Comparison of ENCODE assay signal across 20 mouse cellular contexts in genomic region chr2:138232247-138232646, GRCm38 (mm10). TPM values are rescaled to one million over a fixed set of nuclear protein-coding genes. Genes with fewer than 3 reads are reported as not detected.
DNase-seq lines count a peak whose midpoint lies in the region; ATAC-seq lines count a peak whose summit lies in the region.
"Had no signal": no experiment of that assay in that cellular context is flagged by ENCODE, and none has a peak within 500 bp of the region (broad histone marks: within the 10 kb centered on the region; RNA-seq: fewer than 3 reads in every experiment).

No protein-coding gene starts in this region.

- no peaks in the 10 kb centered on the region for H3K9me3 ChIP-seq in heart, embryonic 11.5 days (replicated peaks; ENCODE audit: control insufficient read depth, low read length)
- H3K9me3 ChIP-seq in heart, embryonic 10.5 days = no peaks in the 10 kb centered on the region
- H3K9me3 ChIP-seq in heart, embryonic 15.5 days (replicated peaks) = no peaks in the 10 kb centered on the region
- no peaks in the 10 kb centered on the region for H3K9me3 ChIP-seq in forebrain, embryonic 10.5 days
- H3K9me3 ChIP-seq: embryonic facial prominence, embryonic 13.5 days; forebrain, embryonic 13.5 days; hindbrain, embryonic 13.5 days had no signal

- no peak overlapping the region for H3K4me3 ChIP-seq in heart, embryonic 11.5 days (ENCODE audit: low read depth, low read length)
- no peak overlapping the region for H3K4me3 ChIP-seq in heart, embryonic 10.5 days
- no peak overlapping the region for H3K4me3 ChIP-seq in heart, embryonic 15.5 days
- H3K4me3 ChIP-seq in forebrain, embryonic 10.5 days = no peak overlapping the region
- H3K4me3 ChIP-seq: embryonic facial prominence, embryonic 13.5 days; forebrain, embryonic 13.5 days; hindbrain, embryonic 13.5 days had no signal

- no peaks in the 10 kb centered on the region for H3K27me3 ChIP-seq in heart, embryonic 11.5 days (ENCODE audit: control insufficient read depth, insufficient read depth, low read length)
- no peaks in the 10 kb centered on the region for H3K27me3 ChIP-seq in heart, embryonic 10.5 days (ENCODE audit: insufficient read depth, poor library complexity, severe bottlenecking)
- no peaks in the 10 kb centered on the region for H3K27me3 ChIP-seq in heart, embryonic 15.5 days
- H3K27me3 ChIP-seq in forebrain, embryonic 10.5 days (ENCODE audit: poor library complexity, severe bottlenecking) = no peaks in the 10 kb centered on the region
- H3K27me3 ChIP-seq: embryonic facial prominence, embryonic 13.5 days; forebrain, embryonic 13.5 days; hindbrain, embryonic 13.5 days had no signal

- no peak for DNase-seq in heart, embryonic 10.5 days (ENCODE audit: low spot score)
- no peak for DNase-seq in heart, adult 8-10 months (ENCODE audit: low spot score)
- peak; percentile 32 for DNase-seq in urinary bladder, postnatal 25 days (ENCODE audit: low spot score)
- DNase-seq in urinary bladder, postnatal 10 days (ENCODE audit: low spot score) = no peak
- DNase-seq in forebrain, embryonic 10.5 days (ENCODE audit: extremely low spot score, low spot score) = no peak
- DNase-seq: adrenal gland, postnatal 25 days; cerebellum, adult 18-20 months; cerebellum, adult 9-11 months; cerebellum, postnatal 36 days; forebrain, postnatal 0 days; gastrocnemius, postnatal 36 days; kidney, adult 11 months had no signal

- WGBS in heart, embryonic 11.5 days (ENCODE audit: insufficient replicate concordance) = 27% methylated on average over 5 of the region's 5 CpGs
- WGBS in heart, embryonic 10.5 days = 34% methylated on average over 5 of the region's 5 CpGs
- WGBS in heart, embryonic 15.5 days = 26% methylated on average over 5 of the region's 5 CpGs
- 85% methylated on average over 5 of the region's 5 CpGs for WGBS in forebrain, embryonic 10.5 days

- peak overlapping the region; percentile 4; the same call in 1 of the 2 replicates for H3K4me2 ChIP-seq in heart, embryonic 11.5 days
- peak overlapping the region; percentile 16 for H3K4me2 ChIP-seq in heart, embryonic 15.5 days
- H3K4me2 ChIP-seq: embryonic facial prominence, embryonic 13.5 days; forebrain, embryonic 13.5 days; hindbrain, embryonic 13.5 days had no signal

- no peak; the same call in 1 of the 2 replicates for ATAC-seq in heart, embryonic 11.5 days (replicated peaks; ENCODE audit: insufficient number of reproducible peaks, low FRiP score, low TSS enrichment)
- no peak; the same call in 1 of the 2 replicates for ATAC-seq in heart, embryonic 15.5 days (replicated peaks; ENCODE audit: insufficient number of reproducible peaks, insufficient read depth, low FRiP score, low read depth)
- ATAC-seq: activated CD4-positive, CD25-positive, alpha-beta regulatory T cell, adult 4 months; forebrain, embryonic 13.5 days; forebrain, postnatal 0 days; hindbrain, postnatal 0 days had no signal

- H3K36me3 ChIP-seq in heart, embryonic 11.5 days (ENCODE audit: control insufficient read depth, insufficient read depth, low read length) = no peaks in the 10 kb centered on the region
- H3K36me3 ChIP-seq in heart, embryonic 10.5 days = no peaks in the 10 kb centered on the region
- no peaks in the 10 kb centered on the region for H3K36me3 ChIP-seq in heart, embryonic 15.5 days
- no peaks in the 10 kb centered on the region for H3K36me3 ChIP-seq in forebrain, embryonic 10.5 days (replicated peaks)
- H3K36me3 ChIP-seq: embryonic facial prominence, embryonic 13.5 days; hindbrain, embryonic 13.5 days had no signal

- H3K4me1 ChIP-seq in heart, embryonic 11.5 days (ENCODE audit: control insufficient read depth, insufficient read depth, low read length) = peaks cover 6% of the 10 kb centered on the region; the same call in 1 of the 2 replicates
- peaks cover 4% of the 10 kb centered on the region for H3K4me1 ChIP-seq in heart, embryonic 10.5 days
- peaks cover 10% of the 10 kb centered on the region for H3K4me1 ChIP-seq in heart, embryonic 15.5 days (replicated peaks)
- no peaks in the 10 kb centered on the region for H3K4me1 ChIP-seq in forebrain, embryonic 10.5 days
- H3K4me1 ChIP-seq: embryonic facial prominence, embryonic 13.5 days; forebrain, embryonic 13.5 days; hindbrain, embryonic 13.5 days had no signal

- H3K9ac ChIP-seq in heart, embryonic 11.5 days (ENCODE audit: low read depth, low read length) = no peak overlapping the region
- H3K9ac ChIP-seq in heart, embryonic 15.5 days = no peak overlapping the region
- H3K9ac ChIP-seq: embryonic facial prominence, embryonic 13.5 days; forebrain, embryonic 13.5 days; forebrain, postnatal 0 days; hindbrain, embryonic 13.5 days had no signal

- H3K27ac ChIP-seq in heart, embryonic 11.5 days (ENCODE audit: low read depth, low read length) = no peak overlapping the region
- no peak overlapping the region for H3K27ac ChIP-seq in heart, embryonic 10.5 days
- no peak overlapping the region for H3K27ac ChIP-seq in heart, embryonic 15.5 days
- no peak overlapping the region for H3K27ac ChIP-seq in forebrain, embryonic 10.5 days
- H3K27ac ChIP-seq: embryonic facial prominence, embryonic 13.5 days; forebrain, embryonic 13.5 days; hindbrain, embryonic 13.5 days; hindbrain, postnatal 0 days had no signal

RNA-seq across cellular contexts. Expression of gene Btbd3, which starts 24.1 kb away (rescaled TPM):
- polyA plus RNA-seq in heart, embryonic 11.5 days (2014; fragmentation: Nextera tagmentation; extraction: Ambion mirVana) = 10.5 and 11.8 TPM in 2 replicates
- 7.0 and 7.6 TPM in 2 replicates for polyA plus RNA-seq in heart, embryonic 10.5 days (2016; fragmentation: Nextera tagmentation; extraction: Ambion mirVana)
- polyA plus RNA-seq in heart, embryonic 15.5 days (2015; fragmentation: Nextera tagmentation; extraction: Ambion mirVana) = 9.9 and 10.9 TPM in 2 replicates
- 10 to 100 TPM; 11.9 to 12.3 (median 12.2) TPM for total RNA-seq in heart, adult 8-10 months (2022)
- 12.2 and 13.0 TPM in 2 replicates for polyA plus RNA-seq in forebrain, embryonic 10.5 days (2016; fragmentation: Nextera tagmentation; extraction: Ambion mirVana)
- total RNA-seq: MEL had no signal
- polyA plus RNA-seq: activated CD4-positive, CD25-positive, alpha-beta regulatory T cell, adult 4 months had no signal
